Mouse (Mus musculus): Measurements from ENCODE around the gene Dlst. TPM values are rescaled to one million over a fixed set of nuclear protein-coding genes. Genes with fewer than 3 reads are reported as not detected.

Gene Dlst
- polyA plus RNA-seq, 1 experiment: 219 TPM

GRCm38 (mm10) chr12:85134043-85134794 is 23.6 kb downstream of the Dlst start:
- TF ChIP-seq MAX (IDR thresholded peaks at IDR 0.05; ENCODE audit: low read depth): no peak
- no peak for TF ChIP-seq TCF12 (IDR thresholded peaks at IDR 0.05; ENCODE audit: insufficient read depth, poor library complexity, severe bottlenecking)
- no peak for TF ChIP-seq MYOG (IDR thresholded peaks at IDR 0.05; ENCODE audit: control insufficient read depth in 1 of 3, insufficient read depth in 1 of 3, insufficient read length in 2 of 3, low read depth in 2 of 3)
- no peak for TF ChIP-seq MYOD1 (IDR thresholded peaks at IDR 0.05; ENCODE audit: control insufficient read depth in 1 of 3, insufficient read length in 2 of 3, low read depth in 2 of 3)
- Histone ChIP-seq H3ac (ENCODE audit: control insufficient read depth, insufficient read length) (no peak overlapping the region), H3K27me3 (ENCODE audit: control insufficient read depth, insufficient read depth, insufficient read length) (no peaks in the 10 kb centered on the region), H3K4me2 (ENCODE audit: low read depth) (no peak overlapping the region), H3K79me2 (ENCODE audit: control insufficient read depth, insufficient read depth) (no peaks in the 10 kb centered on the region), H3K36me3 (ENCODE audit: control insufficient read depth, insufficient read depth) (peaks cover 43% of the 10 kb centered on the region), H3K4me3 (no peak overlapping the region)

DNA sequence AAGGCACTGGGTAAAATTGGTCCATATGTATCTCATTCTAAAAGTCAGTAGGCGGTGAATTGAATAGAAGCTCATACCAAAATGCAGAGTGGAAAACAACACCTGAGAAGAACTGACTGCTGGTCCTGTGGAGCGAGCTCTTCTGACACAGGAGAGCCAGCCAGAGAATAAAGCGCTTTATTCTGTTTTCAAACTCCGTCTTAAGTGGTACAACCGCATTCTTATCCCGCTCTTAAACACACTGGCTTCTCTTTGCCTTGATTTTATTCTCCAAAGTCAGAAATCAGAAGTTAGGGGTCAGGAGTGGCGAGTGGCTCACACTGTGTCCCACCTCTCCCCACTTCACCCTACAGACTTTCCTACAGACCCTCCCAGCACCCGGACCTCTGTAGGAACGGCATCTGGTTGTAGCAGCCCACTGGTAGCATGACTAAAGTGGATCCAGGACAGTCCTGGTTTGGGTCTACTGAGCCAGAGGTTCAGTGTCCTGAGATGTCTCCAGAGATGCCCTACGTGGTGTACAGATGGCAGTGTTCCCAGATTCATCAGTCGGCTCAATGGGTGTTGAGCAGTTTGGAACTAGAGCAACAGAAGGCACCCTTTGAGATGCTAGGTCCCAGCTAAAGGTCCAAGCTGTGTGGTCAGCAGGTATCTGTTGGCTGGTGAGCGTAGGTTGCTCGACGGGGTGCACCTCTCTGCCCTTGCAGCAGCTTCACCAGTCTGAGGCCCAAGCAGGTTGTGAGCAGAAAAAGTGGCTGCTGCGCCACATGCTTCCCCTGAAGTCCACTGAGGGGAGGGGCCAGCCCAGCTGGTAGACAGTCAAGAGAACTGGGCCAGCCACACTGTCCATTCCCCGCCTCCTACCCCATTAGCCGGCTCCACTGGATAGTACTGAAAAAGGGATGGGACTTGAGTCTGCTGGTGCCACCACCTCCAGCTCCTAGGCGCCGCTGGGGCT is 25.2 kb downstream of the Dlst start:
- TF ChIP-seq POLR2AphosphoS2 (IDR thresholded peaks at IDR 0.05; ENCODE audit: insufficient read length, low read depth) (peak; percentile 67), MYOD1 (IDR thresholded peaks at IDR 0.05; ENCODE audit: control insufficient read depth in 1 of 3, insufficient read length in 2 of 3, low read depth in 2 of 3) (no peak), MYOG (IDR thresholded peaks at IDR 0.05; ENCODE audit: control insufficient read depth in 1 of 3, insufficient read depth in 1 of 3, insufficient read length in 2 of 3, low read depth in 2 of 3) (no peak)

DNA sequence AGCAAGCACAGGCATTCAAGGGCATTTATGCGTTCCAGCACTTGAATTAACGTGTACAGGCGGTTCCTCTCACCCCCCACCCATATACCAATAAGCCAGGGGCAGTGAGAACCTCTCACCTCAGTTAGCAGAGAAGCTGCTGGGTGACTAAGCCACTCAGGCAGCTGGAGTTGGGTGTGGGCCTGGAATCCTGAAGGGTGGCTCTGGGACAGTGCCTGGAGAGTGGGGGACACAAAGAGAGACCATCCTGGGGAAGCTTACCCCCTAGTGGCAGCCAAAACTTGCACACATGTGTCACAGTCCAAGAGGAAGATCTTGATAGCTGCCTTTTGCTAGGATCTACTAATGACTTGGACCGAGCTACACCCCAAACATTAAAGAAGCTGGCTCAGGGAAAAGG is 26.0 kb downstream of the Dlst start:
- Histone ChIP-seq H3K79me2 (ENCODE audit: control insufficient read depth, insufficient read depth) (no peaks in the 10 kb centered on the region), H3K4me2 (ENCODE audit: low read depth) (peak overlapping the region; percentile 42), H3ac (ENCODE audit: control insufficient read depth, insufficient read length) (no peak overlapping the region), H3K4me3 (no peak overlapping the region), H3K27me3 (ENCODE audit: control insufficient read depth, insufficient read depth, insufficient read length) (no peaks in the 10 kb centered on the region), H3K36me3 (ENCODE audit: control insufficient read depth, insufficient read depth) (peaks cover 24% of the 10 kb centered on the region)
- TF ChIP-seq SRF (IDR thresholded peaks at IDR 0.05; ENCODE audit: control insufficient read depth, insufficient read length, low read depth): no peak
- peak in 1 of 3 experiments; percentile 52 for TF ChIP-seq MYOG (IDR thresholded peaks at IDR 0.05; ENCODE audit: control insufficient read depth in 1 of 3, insufficient read depth in 1 of 3, insufficient read length in 2 of 3, low read depth in 2 of 3)
- peak; percentile 74 for TF ChIP-seq POLR2AphosphoS2 (IDR thresholded peaks at IDR 0.05; ENCODE audit: insufficient read length, low read depth)
- TF ChIP-seq USF1 (IDR thresholded peaks at IDR 0.05; ENCODE audit: low read depth): no peak
- TF ChIP-seq MYOD1 (IDR thresholded peaks at IDR 0.05; ENCODE audit: control insufficient read depth in 1 of 3, insufficient read length in 2 of 3, low read depth in 2 of 3): peak in 1 of 3 experiments; percentile 14

More for the DNA sequence above, 25.2 kb downstream of the Dlst start:
- peak overlapping the region; percentile 42 for H3K4me2 ChIP-seq (ENCODE audit: low read depth)
- no peak overlapping the region for H3ac ChIP-seq (ENCODE audit: control insufficient read depth, insufficient read length)
- H3K79me2 ChIP-seq (ENCODE audit: control insufficient read depth, insufficient read depth): no peaks in the 10 kb centered on the region
- H3K27me3 ChIP-seq (ENCODE audit: control insufficient read depth, insufficient read depth, insufficient read length): no peaks in the 10 kb centered on the region
- H3K36me3 ChIP-seq (ENCODE audit: control insufficient read depth, insufficient read depth): peaks cover 27% of the 10 kb centered on the region
- no peak overlapping the region for H3K4me3 ChIP-seq

DNA sequence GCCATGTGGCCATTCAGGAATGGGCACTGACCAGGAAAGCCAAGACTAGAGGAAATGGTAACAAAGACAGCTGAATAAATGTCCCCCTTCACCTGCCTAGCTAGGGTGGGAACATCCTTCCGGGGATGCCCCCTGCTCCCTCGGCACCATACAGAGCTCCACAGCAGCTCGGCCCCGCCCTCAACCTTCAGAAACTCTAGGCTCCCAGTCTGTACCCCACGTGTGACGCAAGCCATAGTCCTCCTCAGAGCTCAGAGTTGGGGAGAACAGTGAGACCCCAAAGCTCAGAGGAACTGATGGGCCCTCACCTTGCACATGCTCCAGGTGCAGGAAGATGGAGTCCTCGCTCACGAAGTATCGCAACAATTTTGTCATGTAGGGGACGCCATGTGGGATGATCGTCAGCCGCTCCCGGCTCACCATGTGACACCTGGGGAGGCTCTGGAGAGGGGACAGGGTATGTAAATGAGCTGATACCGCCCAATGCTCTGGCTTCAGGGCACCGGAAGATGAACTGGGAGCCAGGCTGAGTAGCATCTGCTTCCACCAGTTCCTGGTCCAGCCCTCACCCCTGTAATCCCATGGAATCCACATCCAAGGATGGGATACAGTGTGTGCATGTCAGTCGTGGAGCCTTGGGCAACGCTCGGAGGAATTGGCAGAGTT is 29.5 kb downstream of the Dlst start:
- Histone ChIP-seq H3K27me3 (ENCODE audit: control insufficient read depth, insufficient read depth, insufficient read length) (no peaks in the 10 kb centered on the region), H3K36me3 (ENCODE audit: control insufficient read depth, insufficient read depth) (no peaks in the 10 kb centered on the region), H3K4me2 (ENCODE audit: low read depth) (no peak overlapping the region), H3ac (ENCODE audit: control insufficient read depth, insufficient read length) (no peak overlapping the region), H3K79me2 (ENCODE audit: control insufficient read depth, insufficient read depth) (no peaks in the 10 kb centered on the region), H3K4me3 (no peak overlapping the region)
- no peak for TF ChIP-seq CEBPB (IDR thresholded peaks at IDR 0.05; ENCODE audit: insufficient read depth, poor library complexity, severe bottlenecking)
- TF ChIP-seq MAX (IDR thresholded peaks at IDR 0.05; ENCODE audit: low read depth): no peak
- TF ChIP-seq SRF (IDR thresholded peaks at IDR 0.05; ENCODE audit: control insufficient read depth, insufficient read length, low read depth): no peak
- no peak for TF ChIP-seq POLR2A (IDR thresholded peaks at IDR 0.05; ENCODE audit: insufficient read length, low read depth)
- no peak for TF ChIP-seq MYOD1 (IDR thresholded peaks at IDR 0.05; ENCODE audit: control insufficient read depth in 1 of 3, insufficient read length in 2 of 3, low read depth in 2 of 3)
- no peak for TF ChIP-seq TCF3 (IDR thresholded peaks at IDR 0.05; ENCODE audit: insufficient read length, low read depth)
- TF ChIP-seq USF1 (IDR thresholded peaks at IDR 0.05; ENCODE audit: low read depth): no peak
- TF ChIP-seq REST (IDR thresholded peaks at IDR 0.05; ENCODE audit: insufficient read depth, insufficient read length): no peak
- TF ChIP-seq POLR2AphosphoS2 (IDR thresholded peaks at IDR 0.05; ENCODE audit: insufficient read length, low read depth): no peak
- TF ChIP-seq TCF12 (IDR thresholded peaks at IDR 0.05; ENCODE audit: insufficient read depth, poor library complexity, severe bottlenecking): no peak
- no peak for TF ChIP-seq MYOG (IDR thresholded peaks at IDR 0.05; ENCODE audit: control insufficient read depth in 1 of 3, insufficient read depth in 1 of 3, insufficient read length in 2 of 3, low read depth in 2 of 3)
- no peak for TF ChIP-seq E2F4 (IDR thresholded peaks at IDR 0.05; ENCODE audit: insufficient read depth)

All from myocyte (in vitro differentiated cells).